Comparison of ENCODE assay signal across 10 mouse cellular contexts in the genomic region with DNA sequence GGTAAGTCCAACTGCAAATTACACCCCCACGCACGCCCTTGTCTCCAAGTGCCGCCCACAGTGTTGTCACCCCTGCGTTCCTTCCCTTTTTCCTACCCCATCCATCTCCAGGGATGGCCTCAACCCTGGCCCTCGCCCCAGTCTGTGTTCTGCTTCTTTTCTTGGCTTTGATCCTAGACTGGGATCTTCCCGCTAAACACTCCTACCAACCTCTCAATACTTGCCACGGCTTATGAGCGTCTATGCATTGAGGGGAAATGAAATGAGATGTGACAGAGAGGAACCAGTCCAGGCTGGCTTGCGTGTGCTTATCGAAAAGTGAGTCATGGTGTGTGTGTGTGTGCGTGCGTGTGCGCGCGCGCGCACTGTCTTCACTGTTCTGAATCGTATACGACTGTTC.
DNase-seq lines count a peak whose midpoint lies in the region; ATAC-seq lines count a peak whose summit lies in the region.
"Had no signal": no experiment of that assay in that cellular context is flagged by ENCODE, and none has a peak within 500 bp of the region (broad histone marks: within the 10 kb centered on the region; RNA-seq: fewer than 3 reads in every experiment).

No protein-coding gene starts in this region.

- ATAC-seq in heart, embryonic 11.5 days (replicated peaks; ENCODE audit: insufficient number of reproducible peaks, low FRiP score, low TSS enrichment): 0 out of 2 replicates have a peak, but pooled peaks have one; percentile 14
- ATAC-seq in CD4-positive, CD25-positive, alpha-beta regulatory T cell, adult 4 months: no peak

- intact Hi-C loops in heart, postnatal 25 days (cut with DNase I): loop anchor here (10.0 kb wide), 1 partner anchor 192 kb away; the partner anchor contains the start of gene Daam2

- peak; percentile 11 for DNase-seq in adrenal gland, adult 2 months
- no peak for DNase-seq in adrenal gland, postnatal 4 days (ENCODE audit: low spot score in 2 of 2)
- DNase-seq in heart, postnatal 25 days (ENCODE audit: low spot score): no peak
- peak; percentile 21 for DNase-seq in urinary bladder, postnatal 14 days (ENCODE audit: low spot score)
- DNase-seq in urinary bladder, adult 18-20 months (ENCODE audit: low spot score in 2 of 2): no peak
- DNase-seq in testis, postnatal 10 days (ENCODE audit: low spot score): peak; percentile 56

- H3K27ac ChIP-seq in heart, embryonic 11.5 days (ENCODE audit: low read depth, low read length): no peak overlapping the region
- H3K27ac ChIP-seq: limb, embryonic 13.5 days had no signal

- H3K27me3 ChIP-seq in heart, embryonic 11.5 days (ENCODE audit: control insufficient read depth, insufficient read depth, low read length): no peaks in the 10 kb centered on the region
- H3K27me3 ChIP-seq: limb, embryonic 13.5 days had no signal

- H3K4me2 ChIP-seq in heart, embryonic 11.5 days: no peak overlapping the region
- H3K4me2 ChIP-seq: limb, embryonic 13.5 days had no signal

- no peak overlapping the region for H3K4me3 ChIP-seq in heart, embryonic 11.5 days (ENCODE audit: low read depth, low read length)
- H3K4me3 ChIP-seq: limb, embryonic 13.5 days; myocyte had no signal

- peaks cover 3% of the 10 kb centered on the region; the same call in 1 of the 2 replicates for H3K9me3 ChIP-seq in heart, embryonic 11.5 days (replicated peaks; ENCODE audit: control insufficient read depth, low read length)

- no peaks in the 10 kb centered on the region for H3K36me3 ChIP-seq in heart, embryonic 11.5 days (ENCODE audit: control insufficient read depth, insufficient read depth, low read length)
- H3K36me3 ChIP-seq: limb, embryonic 13.5 days had no signal

- 84% methylated on average over 19 of the region's 19 CpGs for WGBS in heart, embryonic 11.5 days (ENCODE audit: insufficient replicate concordance)

- H3K4me1 ChIP-seq in heart, embryonic 11.5 days (ENCODE audit: control insufficient read depth, insufficient read depth, low read length): no peaks in the 10 kb centered on the region

- no peak overlapping the region for H3K9ac ChIP-seq in heart, embryonic 11.5 days (ENCODE audit: low read depth, low read length)
- H3K9ac ChIP-seq: limb, embryonic 13.5 days had no signal

Comparison
In these comparisons a context has a peak if more than half of its experiments do, and no peak if none do; other contexts are left out.
1. DNase-seq: peak in adrenal gland, adult 2 months (single experiment), urinary bladder, postnatal 14 days (single experiment) and testis, postnatal 10 days (single experiment); none in adrenal gland, postnatal 4 days (0 of 2), heart, postnatal 25 days (single experiment) and urinary bladder, adult 18-20 months (0 of 2).